Comparison of ENCODE assay signal across 9 mouse cellular contexts in genomic region chr17:34855825-34856224, GRCm38 (mm10). TPM values are rescaled to one million over a fixed set of nuclear protein-coding genes. Genes with fewer than 3 reads are reported as not detected.
DNase-seq lines count a peak whose midpoint lies in the region; ATAC-seq and TF ChIP-seq lines count a peak whose summit lies in the region.
"Had no signal": no experiment of that assay in that cellular context is flagged by ENCODE, and none has a peak within 500 bp of the region (broad histone marks: within the 10 kb centered on the region; RNA-seq: fewer than 3 reads in every experiment).

No protein-coding gene starts in this region.

- peak; percentile 75 to 81 (median 78) for TF ChIP-seq CTCF in MEL (IDR thresholded peaks at IDR 0.05 in 2 of 3, conservative IDR thresholded peaks at IDR 0.05 in 1 of 3; ENCODE audit: control insufficient read depth in 1 of 3, insufficient read depth in 1 of 3, low read depth in 2 of 3, low read length in 3 of 3, poor library complexity in 1 of 3, severe bottlenecking in 1 of 3)
- peak; percentile 81 for TF ChIP-seq CTCF in bone marrow, adult 2 months (IDR thresholded peaks at IDR 0.05; ENCODE audit: control insufficient read depth, insufficient read depth, low read length)
- TF ChIP-seq CTCF in liver, embryonic 14.5 days (IDR thresholded peaks at IDR 0.05; ENCODE audit: low read depth): peak; percentile 85
- peak; percentile 89; the same call in 1 of the 2 replicates for TF ChIP-seq CTCF in small intestine, adult 2 months (IDR thresholded peaks at IDR 0.05; ENCODE audit: extremely low read depth, insufficient read length, insufficient replicate concordance, low read depth, low read length)

- peak; percentile 26 to 35 for DNase-seq in left cerebral cortex, postnatal 14 days (ENCODE audit: low spot score in 2 of 2)
- no peak for DNase-seq in left cerebral cortex, adult 8-10 months (ENCODE audit: low spot score in 2 of 2)
- peak; percentile 43 for DNase-seq in MEL (ENCODE audit: low read depth, low spot score)
- peak; percentile 55 to 67 for DNase-seq in heart, postnatal 36 days
- DNase-seq in liver, embryonic 14.5 days (ENCODE audit: low read depth in 3 of 3, low spot score in 3 of 3): no peak
- no peak for DNase-seq in frontal cortex, postnatal 25 days (ENCODE audit: low spot score in 2 of 2)

- H3K9me3 ChIP-seq in MEL (replicated peaks; ENCODE audit: insufficient read depth, low read length): no peaks in the 10 kb centered on the region
- H3K9me3 ChIP-seq in liver, embryonic 14.5 days (ENCODE audit: control insufficient read depth, low read length): no peaks in the 10 kb centered on the region

- no peak overlapping the region for H3K27ac ChIP-seq in MEL (ENCODE audit: control insufficient read depth, low read depth, low read length)
- no peak overlapping the region for H3K27ac ChIP-seq in bone marrow, adult 2 months (ENCODE audit: control insufficient read depth, insufficient read depth, low read depth, low read length, poor library complexity)
- no peak overlapping the region for H3K27ac ChIP-seq in liver, embryonic 14.5 days
- H3K27ac ChIP-seq in small intestine, adult 2 months (ENCODE audit: insufficient read depth, low read depth, low read length): no peak overlapping the region

- TF ChIP-seq POLR2A in MEL (IDR thresholded peaks at IDR 0.05; ENCODE audit: control insufficient read depth in 1 of 2, insufficient read depth in 1 of 2, low read depth in 1 of 2, low read length in 2 of 2, poor library complexity in 1 of 2): no peak
- TF ChIP-seq POLR2A in bone marrow, adult 2 months (IDR thresholded peaks at IDR 0.05; ENCODE audit: borderline replicate concordance, control insufficient read depth, low read depth, low read length): no peak
- no peak for TF ChIP-seq POLR2A in small intestine, adult 2 months (IDR thresholded peaks at IDR 0.05; ENCODE audit: low read depth, low read length)

- TF ChIP-seq EP300 in MEL (IDR thresholded peaks at IDR 0.05; ENCODE audit: low read depth in 1 of 2, low read length in 2 of 2): no peak
- no peak for TF ChIP-seq EP300 in liver, embryonic 14.5 days (IDR thresholded peaks at IDR 0.05; ENCODE audit: low read depth)

- ATAC-seq in liver, embryonic 14.5 days (ENCODE audit: insufficient read depth): 0 out of 2 replicates have a peak, but pooled peaks have one; percentile 4

- H3K9ac ChIP-seq in MEL (ENCODE audit: control insufficient read depth, low read depth, low read length, poor library complexity, severe bottlenecking): no peak overlapping the region
- H3K9ac ChIP-seq in liver, embryonic 14.5 days (replicated peaks): no peak overlapping the region

- intact Hi-C loops in left cerebral cortex, postnatal 14 days (cut with DNase I): loop anchor here (5.0 kb wide), 2 partner anchors 41 to 56 kb away; partner anchors contain the start of genes C2, Ehmt2 and Slc44a4
- intact Hi-C loops in heart, postnatal 36 days (cut with DNase I): loop anchor here (1.0 to 2.0 kb wide), 4 partner anchors 37 to 91 kb away; partner anchors contain the start of genes C2 and Ehmt2

- H3K4me1 ChIP-seq in MEL (ENCODE audit: control insufficient read depth in 1 of 2, insufficient read depth in 2 of 2, low read length in 2 of 2): peaks cover 0 to 3% of the 10 kb centered on the region in 2 experiments; a peak in 2 of 4 replicates
- no peaks in the 10 kb centered on the region; the same call in 1 of the 2 replicates for H3K4me1 ChIP-seq in bone marrow, adult 2 months (ENCODE audit: control insufficient read depth, insufficient read depth, low read length)
- peaks cover 0 to 9% of the 10 kb centered on the region in 2 experiments; a peak in 2 of 4 replicates for H3K4me1 ChIP-seq in liver, embryonic 14.5 days (replicated peaks; ENCODE audit: control insufficient read depth in 2 of 2, insufficient read depth in 2 of 2, low read length in 1 of 2)
- H3K4me1 ChIP-seq in small intestine, adult 2 months (ENCODE audit: control insufficient read depth, insufficient read depth, insufficient read length, low read length): peaks cover 12% of the 10 kb centered on the region; the same call in 1 of the 2 replicates

- no peaks in the 10 kb centered on the region for H3K27me3 ChIP-seq in MEL (ENCODE audit: control insufficient read depth in 1 of 2, insufficient read depth in 2 of 2, low read length in 2 of 2)
- no peaks in the 10 kb centered on the region for H3K27me3 ChIP-seq in liver, embryonic 14.5 days (ENCODE audit: control insufficient read depth, insufficient read depth, low read length)
- no peaks in the 10 kb centered on the region for H3K27me3 ChIP-seq in small intestine, adult 2 months (ENCODE audit: control insufficient read depth, insufficient read depth, low read length)

- TF ChIP-seq RAD21 in MEL (IDR thresholded peaks at IDR 0.05; ENCODE audit: low read depth, low read length): peak; percentile 61

- H3K4me3 ChIP-seq in MEL (ENCODE audit: control insufficient read depth in 1 of 2, insufficient read depth in 1 of 2, low read depth in 2 of 2, low read length in 2 of 2): no peak overlapping the region
- H3K4me3 ChIP-seq in bone marrow, adult 2 months (replicated peaks; ENCODE audit: control insufficient read depth, low read depth, low read length): no peak overlapping the region
- no peak overlapping the region for H3K4me3 ChIP-seq in liver, embryonic 14.5 days (ENCODE audit: insufficient read depth in 1 of 2, low read depth in 2 of 2, low read length in 2 of 2)
- H3K4me3 ChIP-seq in small intestine, adult 2 months (ENCODE audit: low read depth, low read length): no peak overlapping the region
- H3K4me3 ChIP-seq: myocyte had no signal

- WGBS in bone marrow, adult 2 months: 39% methylated on average over 3 of the region's 3 CpGs
- 40% methylated on average over 3 of the region's 3 CpGs for WGBS in liver, embryonic 14.5 days (ENCODE audit: insufficient replicate concordance)
- WGBS in small intestine, adult 2 months: 31% methylated on average over 3 of the region's 3 CpGs

- H3K79me2 ChIP-seq in MEL (ENCODE audit: control insufficient read depth, insufficient read depth, low read length, poor library complexity): peaks cover 7% of the 10 kb centered on the region

- H3K4me2 ChIP-seq in liver, embryonic 14.5 days (ENCODE audit: low read depth): no peak overlapping the region

- peaks cover 0 to 5% of the 10 kb centered on the region in 2 experiments; a peak in 2 of 4 replicates for H3K36me3 ChIP-seq in MEL (ENCODE audit: control insufficient read depth in 1 of 2, insufficient read depth in 2 of 2, low read length in 2 of 2)
- peaks cover 16% of the 10 kb centered on the region for H3K36me3 ChIP-seq in liver, embryonic 14.5 days (replicated peaks; ENCODE audit: control insufficient read depth, insufficient read depth, low read depth)
- peaks cover 54% of the 10 kb centered on the region for H3K36me3 ChIP-seq in small intestine, adult 2 months (ENCODE audit: control insufficient read depth, insufficient read depth, low read length)

RNA-seq across cellular contexts. Expression of gene Nelfe, which starts 5.6 kb away (rescaled TPM):
- 10 to 100 TPM; 29.1 to 30.5 TPM for total RNA-seq in left cerebral cortex, postnatal 14 days (2021)
- total RNA-seq in left cerebral cortex, adult 8-10 months (2022): 10 to 100 TPM; 34.8 to 38.3 (median 37.2) TPM
- total RNA-seq in MEL (2012; rRNA removed): 58.8 and 67.6 TPM in 2 replicates
- polyA plus RNA-seq in MEL (2012; ENCODE audit: insufficient read depth in 1 of 2, insufficient read length in 2 of 2, low read depth in 1 of 2, low replicate concordance in 2 of 2, missing spikeins in 1 of 2): 100 to 1,000 TPM in 1 of 2 experiments, not detected in 1; 192 TPM
- 13.1 and 42.2 TPM in 2 replicates for polyA plus RNA-seq in bone marrow, adult 2 months (2011; ENCODE audit: insufficient read depth, insufficient read length, low replicate concordance, missing spikeins)
- total RNA-seq in heart, postnatal 36 days (2021): 10 to 100 TPM; 13.7 to 15.3 TPM
- polyA plus RNA-seq in liver, embryonic 14.5 days (2012; rRNA removed): 26.9 and 37.5 TPM in 2 replicates
- 42.7 and 49.2 TPM in 2 replicates for polyA plus RNA-seq in liver, embryonic 14.5 days (2014; fragmentation: Nextera tagmentation; extraction: Ambion mirVana)
- 7.8 and 18.3 TPM in 2 replicates for polyA plus RNA-seq in small intestine, adult 2 months (2012; rRNA removed)

RNA-seq across cellular contexts. Expression of gene Skiv2l, which starts 5.8 kb away (rescaled TPM):
- 10 to 100 TPM; 68.5 to 73.1 TPM for total RNA-seq in left cerebral cortex, postnatal 14 days (2021)
- 10 to 100 TPM; 61.1 to 73.1 (median 67.3) TPM for total RNA-seq in left cerebral cortex, adult 8-10 months (2022)
- 29.6 and 34.9 TPM in 2 replicates for total RNA-seq in MEL (2012; rRNA removed)
- polyA plus RNA-seq in MEL (2012; ENCODE audit: insufficient read depth in 1 of 2, insufficient read length in 2 of 2, low read depth in 1 of 2, low replicate concordance in 2 of 2, missing spikeins in 1 of 2): 10 to 100 TPM in 1 of 2 experiments, not detected in 1; 47.0 TPM
- 31.0 and 67.7 TPM in 2 replicates for polyA plus RNA-seq in bone marrow, adult 2 months (2011; ENCODE audit: insufficient read depth, insufficient read length, low replicate concordance, missing spikeins)
- 10 to 100 TPM; 22.6 to 24.5 TPM for total RNA-seq in heart, postnatal 36 days (2021)
- polyA plus RNA-seq in liver, embryonic 14.5 days (2012; rRNA removed): 21.4 and 22.3 TPM in 2 replicates
- 15.0 and 20.2 TPM in 2 replicates for polyA plus RNA-seq in liver, embryonic 14.5 days (2014; fragmentation: Nextera tagmentation; extraction: Ambion mirVana)
- 48.1 and 79.3 TPM in 2 replicates for polyA plus RNA-seq in small intestine, adult 2 months (2012; rRNA removed)

RNA-seq across cellular contexts. Expression of gene Cfb, which starts 6.5 kb away (rescaled TPM):
- total RNA-seq in left cerebral cortex, postnatal 14 days (2021): under 1 TPM in 1 of 2 experiments, not detected in 1; 0.20 TPM
- under 1 TPM in 1 of 4 experiments, not detected in 3; 0.43 TPM for total RNA-seq in left cerebral cortex, adult 8-10 months (2022)
- total RNA-seq in MEL (2012; rRNA removed): 0.19 and 0.20 TPM in 2 replicates
- 1 to 10 TPM in 1 of 2 experiments, not detected in 1; 3.1 TPM for polyA plus RNA-seq in MEL (2012; ENCODE audit: insufficient read depth in 1 of 2, insufficient read length in 2 of 2, low read depth in 1 of 2, low replicate concordance in 2 of 2, missing spikeins in 1 of 2)
- polyA plus RNA-seq in bone marrow, adult 2 months (2011; ENCODE audit: insufficient read depth, insufficient read length, low replicate concordance, missing spikeins): 8.4 and 14.5 TPM in 2 replicates
- total RNA-seq in heart, postnatal 36 days (2021): 1 to 10 TPM; 4.4 to 7.5 TPM
- polyA plus RNA-seq in liver, embryonic 14.5 days (2012; rRNA removed): 103 and 159 TPM in 2 replicates
- 138 and 146 TPM in 2 replicates for polyA plus RNA-seq in liver, embryonic 14.5 days (2014; fragmentation: Nextera tagmentation; extraction: Ambion mirVana)
- 22.4 and 71.5 TPM in 2 replicates for polyA plus RNA-seq in small intestine, adult 2 months (2012; rRNA removed)

RNA-seq across cellular contexts. Expression of gene Dxo, which starts 19.0 kb away (rescaled TPM):
- 10 to 100 TPM; 33.5 to 35.8 TPM for total RNA-seq in left cerebral cortex, postnatal 14 days (2021)
- total RNA-seq in left cerebral cortex, adult 8-10 months (2022): 10 to 100 TPM; 31.8 to 37.2 (median 34.0) TPM
- total RNA-seq in MEL (2012; rRNA removed): 15.2 and 18.0 TPM in 2 replicates
- 10 to 100 TPM in 1 of 2 experiments, not detected in 1; 39.7 TPM for polyA plus RNA-seq in MEL (2012; ENCODE audit: insufficient read depth in 1 of 2, insufficient read length in 2 of 2, low read depth in 1 of 2, low replicate concordance in 2 of 2, missing spikeins in 1 of 2)
- polyA plus RNA-seq in bone marrow, adult 2 months (2011; ENCODE audit: insufficient read depth, insufficient read length, low replicate concordance, missing spikeins): 52.4 and 73.3 TPM in 2 replicates
- 10 to 100 TPM; 12.4 to 17.3 TPM for total RNA-seq in heart, postnatal 36 days (2021)
- 27.7 and 30.6 TPM in 2 replicates for polyA plus RNA-seq in liver, embryonic 14.5 days (2012; rRNA removed)
- 24.0 and 28.1 TPM in 2 replicates for polyA plus RNA-seq in liver, embryonic 14.5 days (2014; fragmentation: Nextera tagmentation; extraction: Ambion mirVana)
- 31.5 and 51.8 TPM in 2 replicates for polyA plus RNA-seq in small intestine, adult 2 months (2012; rRNA removed)

RNA-seq across cellular contexts. Expression of gene Stk19, which starts 19.1 kb away (rescaled TPM):
- 10 to 100 TPM; 58.2 to 59.3 TPM for total RNA-seq in left cerebral cortex, postnatal 14 days (2021)
- 10 to 100 TPM; 45.3 to 49.5 (median 47.7) TPM for total RNA-seq in left cerebral cortex, adult 8-10 months (2022)
- 33.6 and 43.3 TPM in 2 replicates for total RNA-seq in MEL (2012; rRNA removed)
- polyA plus RNA-seq in MEL (2012; ENCODE audit: insufficient read depth in 1 of 2, insufficient read length in 2 of 2, low read depth in 1 of 2, low replicate concordance in 2 of 2, missing spikeins in 1 of 2): 10 to 100 TPM in 1 of 2 experiments, not detected in 1; 56.5 TPM
- polyA plus RNA-seq in bone marrow, adult 2 months (2011; ENCODE audit: insufficient read depth, insufficient read length, low replicate concordance, missing spikeins): 44.0 and 63.6 TPM in 2 replicates
- 10 to 100 TPM in 1 of 2 experiments, 1 to 10 TPM in 1; 10.0 to 11.1 TPM for total RNA-seq in heart, postnatal 36 days (2021)
- polyA plus RNA-seq in liver, embryonic 14.5 days (2012; rRNA removed): 12.8 and 14.8 TPM in 2 replicates
- 10.6 and 13.3 TPM in 2 replicates for polyA plus RNA-seq in liver, embryonic 14.5 days (2014; fragmentation: Nextera tagmentation; extraction: Ambion mirVana)
- 28.6 and 56.3 TPM in 2 replicates for polyA plus RNA-seq in small intestine, adult 2 months (2012; rRNA removed)

Comparison
In these comparisons a context has a peak if more than half of its experiments do, and no peak if none do; other contexts are left out.
1. DNase-seq: peak in left cerebral cortex, postnatal 14 days (2 of 2), MEL (single experiment) and heart, postnatal 36 days (2 of 2); none in left cerebral cortex, adult 8-10 months (0 of 2), liver, embryonic 14.5 days (0 of 3) and frontal cortex, postnatal 25 days (0 of 2).
2. Peak in every context shown above with its lines, with median percentiles within 50 percentile points of each other: CTCF ChIP-seq.